Mouse (Mus musculus): ENCODE results near the gene Atxn2.
"Not testable (repeated sequence)": the region's sequence is repeated elsewhere in the genome, so short reads cannot be mapped to it uniquely, and the experiment has no call there.

Gene Atxn2

DNA sequence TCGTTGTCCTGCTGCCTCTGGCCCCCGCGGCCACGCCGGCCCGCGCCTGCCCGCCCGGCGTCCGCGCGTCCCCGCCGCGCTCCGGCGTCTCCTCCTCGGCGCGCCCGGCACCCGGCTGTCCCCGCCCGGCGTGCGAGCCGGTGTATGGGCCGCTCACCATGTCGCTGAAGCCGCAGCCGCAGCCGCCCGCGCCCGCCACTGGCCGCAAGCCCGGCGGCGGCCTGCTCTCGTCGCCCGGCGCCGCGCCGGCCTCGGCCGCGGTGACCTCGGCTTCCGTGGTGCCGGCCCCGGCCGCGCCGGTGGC lies 743 bp downstream of the Atxn2 start:
- DNase-seq (ENCODE audit: low read depth, low spot score) = no peak

DNA sequence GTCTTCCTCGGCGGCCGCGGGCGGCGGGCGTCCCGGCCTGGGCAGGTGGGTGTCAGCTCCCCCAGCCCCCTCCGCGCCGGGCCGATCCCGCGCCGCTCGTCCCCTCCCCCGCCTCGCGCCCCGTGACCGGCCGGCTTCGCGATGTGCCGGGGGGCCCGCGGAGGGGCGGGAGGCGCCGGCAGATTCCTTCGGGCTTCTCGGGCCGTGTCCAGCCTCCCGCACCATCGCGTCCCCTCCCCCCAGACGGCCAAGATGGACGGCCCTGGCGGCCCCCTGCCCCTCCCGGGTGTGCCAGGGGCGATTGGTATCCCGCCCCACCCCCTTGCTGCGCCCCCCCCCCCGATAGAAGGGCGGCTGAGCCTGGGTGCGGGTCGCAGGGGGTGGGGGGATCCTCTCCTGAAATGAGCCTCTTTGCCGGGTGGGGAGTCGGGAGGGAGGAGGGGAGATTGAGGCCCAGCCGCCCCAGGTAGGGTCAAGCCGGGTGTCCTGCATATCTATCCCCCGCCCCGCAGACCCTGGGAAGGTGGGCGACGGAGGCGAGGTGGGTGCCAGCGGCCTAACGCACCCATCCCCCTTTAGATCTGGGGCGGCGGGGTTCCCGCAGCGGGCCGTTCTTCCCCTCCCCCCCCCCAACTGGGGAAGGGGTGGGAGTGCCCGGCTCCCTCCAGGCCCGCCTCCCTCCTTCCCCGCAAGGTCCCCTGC lies 1.2 kb downstream of the Atxn2 start:
- no peak for DNase-seq (ENCODE audit: low read depth, low spot score)

DNA sequence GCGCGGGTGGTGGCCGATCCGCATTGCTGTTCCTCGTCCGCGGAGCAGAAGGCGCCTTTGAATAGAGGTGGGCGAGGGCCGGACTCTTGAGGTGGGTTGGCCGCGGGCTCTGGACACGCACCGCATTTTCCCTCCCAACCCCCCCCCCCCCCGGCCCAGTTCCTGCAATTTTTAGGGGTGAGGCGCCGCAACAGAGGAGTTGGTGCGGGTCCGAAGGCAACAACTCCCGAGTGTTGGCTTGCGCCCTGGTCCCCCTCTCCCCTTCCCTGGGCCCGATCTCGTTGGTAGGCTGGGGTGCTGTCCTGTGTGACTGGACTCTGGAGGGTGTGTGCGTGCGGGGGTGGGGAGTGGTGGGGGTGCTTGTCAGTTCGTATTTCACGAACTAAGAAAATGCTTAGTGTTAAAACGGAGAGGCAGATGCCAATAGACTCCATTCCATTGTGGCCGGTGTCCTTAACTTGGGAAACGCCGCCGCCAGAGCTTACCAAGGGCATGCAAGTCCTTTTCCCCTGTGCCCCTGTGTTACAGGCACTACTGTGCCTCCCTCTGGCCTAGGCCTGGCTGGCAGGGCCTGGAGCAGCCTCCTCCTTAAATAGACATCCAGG lies 1.9 kb downstream of the Atxn2 start:
- DNase-seq (ENCODE audit: low read depth, low spot score) = peak; percentile 72

DNA sequence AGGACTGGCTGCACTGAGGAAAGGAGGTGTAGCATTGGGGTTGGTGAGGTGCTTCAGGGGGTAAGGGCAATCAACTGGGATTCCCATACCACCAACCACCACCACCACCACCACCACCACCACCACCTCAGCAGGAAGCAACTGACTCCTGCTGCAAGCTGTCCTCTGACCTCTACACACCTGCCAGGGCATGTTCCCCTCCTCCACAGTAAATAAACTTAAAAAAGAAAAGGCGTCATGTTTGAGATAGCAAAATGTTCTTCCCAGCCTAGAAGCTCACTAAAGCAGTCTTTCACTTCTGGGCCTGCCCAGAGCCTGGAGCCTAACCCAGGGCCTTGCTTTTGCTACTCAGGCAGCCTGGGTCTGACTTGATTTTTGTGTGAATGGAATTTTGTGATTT lies 3.2 kb downstream of the Atxn2 start:
- DNase-seq (ENCODE audit: low read depth, low spot score) = no peak

DNA sequence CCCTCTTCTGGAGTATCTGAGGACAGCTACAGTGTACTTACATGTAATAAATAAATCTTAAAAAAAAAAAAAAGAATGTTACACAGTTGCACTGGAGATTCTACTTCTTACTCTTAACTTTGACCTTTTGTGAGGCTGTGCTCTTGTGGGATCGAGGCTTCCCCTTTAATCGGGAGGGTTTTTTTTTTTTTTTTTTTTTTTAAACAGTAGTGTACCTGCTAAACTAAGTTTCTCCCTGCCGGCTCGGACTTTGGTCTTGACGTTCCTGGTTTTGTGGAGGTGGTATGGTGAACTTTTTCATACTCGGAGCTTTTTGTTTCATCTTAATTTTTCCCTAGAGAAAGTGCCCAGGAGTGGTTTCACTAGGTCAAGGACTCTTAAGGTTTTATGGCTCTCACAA lies 3.8 kb downstream of the Atxn2 start:
- no peak for DNase-seq (ENCODE audit: low read depth, low spot score)

DNA sequence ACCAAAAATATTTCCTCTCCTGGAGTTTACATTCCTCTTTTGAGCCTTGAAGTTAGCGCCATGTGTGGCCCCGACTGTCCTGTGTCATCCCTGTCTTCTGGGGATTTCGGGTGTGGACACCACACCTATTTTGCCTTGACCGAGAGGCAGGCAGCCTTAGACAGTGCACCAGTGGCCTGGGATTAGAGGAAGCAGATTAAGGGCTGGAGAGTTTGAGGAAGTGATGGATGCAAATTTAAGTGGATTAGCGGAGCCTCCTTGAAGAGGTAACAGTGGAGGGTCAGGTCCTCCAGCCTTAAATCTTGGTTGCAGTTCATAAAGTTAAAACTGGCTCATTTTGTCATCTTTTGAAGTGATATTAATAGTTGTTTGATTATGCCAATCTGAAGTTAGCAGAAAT lies 7.3 kb downstream of the Atxn2 start:
- DNase-seq (ENCODE audit: low read depth, low spot score) = no peak

DNA sequence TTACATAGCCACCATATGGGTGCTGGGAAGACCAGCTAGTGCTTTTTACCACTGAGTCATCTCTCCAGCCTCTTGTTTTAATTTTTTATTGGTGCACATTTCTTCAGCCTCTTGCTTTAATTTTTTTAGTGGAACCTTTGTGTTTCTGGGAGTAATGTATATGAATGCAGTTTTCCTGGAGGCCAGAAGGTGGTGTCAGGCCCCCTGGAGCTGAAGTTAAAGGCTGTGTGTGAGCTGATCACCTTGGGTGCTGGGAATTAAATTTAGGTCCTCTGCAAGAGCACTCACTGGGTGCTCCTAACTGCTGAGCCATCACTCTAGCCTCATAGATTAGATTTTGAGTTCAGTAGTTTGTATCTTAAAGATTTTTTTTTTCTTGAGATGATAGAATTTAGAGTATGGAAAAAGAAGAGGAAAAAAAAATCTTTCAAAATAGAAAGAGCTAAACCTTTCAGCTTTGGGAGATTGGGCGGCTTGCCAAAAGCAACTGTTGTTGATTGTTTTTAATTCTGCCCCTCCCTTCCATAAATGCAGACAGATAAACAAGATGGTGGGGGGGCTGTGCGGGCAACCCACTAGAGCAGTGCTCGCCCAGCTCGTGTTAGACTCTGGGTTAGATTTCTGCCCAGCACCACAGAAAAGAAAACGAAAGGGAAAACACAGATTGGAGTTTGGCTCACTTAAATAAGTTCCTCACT lies 9.9 kb downstream of the Atxn2 start:
- no peak for DNase-seq (ENCODE audit: low read depth, low spot score)

DNA sequence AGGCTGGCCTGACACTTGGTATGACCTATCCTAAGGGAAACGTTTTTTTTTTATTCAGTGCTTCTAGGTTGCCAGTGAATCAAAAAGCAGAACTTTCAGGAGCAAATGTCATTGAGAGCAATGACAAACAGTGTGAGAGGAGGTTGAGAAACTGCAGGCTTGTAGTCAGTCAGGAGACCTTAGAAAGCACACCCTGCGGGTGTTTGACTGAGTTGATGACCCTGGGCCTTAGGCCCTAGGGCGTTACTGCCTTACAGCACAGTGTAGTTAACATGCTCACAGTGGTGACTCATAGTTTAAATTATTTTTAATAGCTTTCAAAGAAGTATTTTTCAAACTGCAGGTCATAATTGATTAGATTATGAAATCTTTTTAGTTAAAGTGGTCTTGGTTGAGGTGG lies 10.7 kb downstream of the Atxn2 start:
- DNase-seq (ENCODE audit: low read depth, low spot score) = no peak

DNA sequence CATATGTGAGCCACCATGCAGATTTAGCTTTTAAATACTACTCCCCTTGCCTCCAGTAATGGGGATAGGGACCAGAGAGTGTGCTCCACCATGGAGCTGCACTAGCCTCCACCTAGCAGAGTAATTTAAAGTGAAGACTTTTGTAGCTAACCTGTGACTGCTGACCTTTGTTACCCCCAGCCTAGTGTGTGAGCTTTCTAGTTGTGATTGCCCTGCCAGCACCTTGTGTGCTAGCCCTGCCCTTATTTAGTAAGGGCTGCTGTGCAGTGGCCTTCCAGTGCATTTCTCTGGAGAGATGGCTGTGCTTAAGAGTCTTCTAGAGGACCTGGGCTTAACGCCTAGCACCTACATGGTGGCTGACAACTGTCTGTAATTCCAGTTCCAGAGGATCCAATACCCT lies 13.5 kb downstream of the Atxn2 start:
- DNase-seq (ENCODE audit: low read depth, low spot score) = no peak

DNA sequence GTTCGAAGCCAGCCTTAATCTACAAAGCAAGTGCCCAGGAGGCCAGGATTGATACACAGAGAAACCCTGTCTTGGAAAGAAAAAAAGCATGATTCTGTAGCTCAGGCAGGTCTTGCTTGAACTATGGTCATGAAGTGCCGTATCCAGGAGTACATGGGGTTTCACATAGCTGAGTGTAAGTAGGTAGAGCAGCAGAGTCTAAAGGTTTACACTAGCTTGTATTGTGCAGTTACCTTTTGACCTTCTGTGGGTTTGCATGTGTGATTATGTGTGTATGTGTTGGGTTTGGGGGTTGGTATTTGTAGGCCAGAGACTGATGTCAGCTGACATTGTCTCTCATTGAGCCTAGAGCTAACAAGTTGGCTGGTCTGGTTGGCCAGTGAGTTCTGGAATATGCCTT lies 18.9 kb downstream of the Atxn2 start:
- no peak for DNase-seq (ENCODE audit: low read depth, low spot score)

DNA sequence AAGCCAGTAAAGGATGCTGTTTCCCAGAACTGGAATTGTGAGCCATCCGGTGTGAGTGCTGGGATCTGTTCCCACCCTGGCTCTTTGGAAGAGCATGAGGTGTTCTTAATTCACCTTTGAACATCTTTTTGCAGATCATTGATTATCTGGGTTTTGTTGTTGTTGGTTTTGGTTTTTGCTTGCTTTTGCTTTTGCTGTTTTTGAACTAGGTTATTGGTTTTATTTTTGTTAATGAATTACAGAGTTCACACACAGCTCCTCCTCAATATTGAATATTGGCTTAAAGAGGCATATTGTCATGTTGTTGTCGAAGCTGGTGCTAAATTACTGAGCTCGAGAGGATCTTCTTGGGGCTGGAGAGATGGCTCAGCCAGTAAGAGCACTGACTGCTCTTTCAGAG lies 25.5 kb downstream of the Atxn2 start:
- DNase-seq (ENCODE audit: low read depth, low spot score) = no peak

DNA sequence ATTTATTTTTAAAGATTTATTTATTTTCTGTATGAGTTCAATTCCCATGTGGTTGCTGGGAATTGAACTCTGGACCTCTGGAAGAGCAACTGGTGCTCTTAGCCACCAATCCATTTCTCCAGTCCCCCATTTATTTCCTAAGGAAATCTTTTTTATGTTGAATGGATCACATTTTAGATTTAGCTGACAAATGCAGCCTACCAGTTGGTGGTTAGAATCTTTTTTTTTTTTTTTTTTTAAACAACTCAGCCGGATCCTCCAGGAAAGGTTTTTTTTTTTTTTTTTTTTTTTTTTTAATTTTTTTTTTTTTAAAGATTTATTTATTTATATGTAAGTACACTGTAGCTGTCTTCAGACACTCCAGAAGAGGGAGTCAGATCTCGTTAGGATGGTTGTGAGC lies 27.0 kb downstream of the Atxn2 start:
- not testable (repeated sequence) for DNase-seq (ENCODE audit: low read depth, low spot score)

DNA sequence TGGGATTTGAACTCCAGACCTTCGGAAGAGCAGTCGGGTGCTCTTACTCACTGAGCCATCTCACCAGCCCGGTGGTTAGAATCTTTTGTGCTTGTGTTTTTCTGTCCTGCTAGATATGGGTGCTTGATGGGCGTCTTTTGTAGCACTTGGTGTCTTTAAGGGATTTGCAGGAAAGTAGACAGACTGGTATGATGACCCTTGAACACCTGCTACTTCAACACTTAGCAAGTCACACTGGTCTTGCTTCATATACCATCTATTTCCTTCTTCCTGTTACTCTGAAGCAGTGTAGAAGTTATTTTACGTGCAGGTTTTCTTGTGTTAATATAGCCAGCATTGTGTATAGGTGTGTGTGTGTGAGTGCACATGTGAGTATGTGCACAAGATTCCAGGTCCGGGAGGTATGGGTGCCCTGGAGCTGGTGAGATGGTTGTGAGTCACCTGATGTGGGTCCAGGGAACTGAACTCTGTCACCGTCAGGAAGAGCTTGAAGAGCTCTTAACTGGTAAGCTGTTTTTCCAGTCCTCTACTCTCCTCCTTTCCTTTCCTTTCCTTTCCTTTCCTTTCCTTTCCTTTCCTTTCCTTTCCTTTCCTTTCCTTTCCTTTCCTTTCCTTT lies 27.5 kb downstream of the Atxn2 start:
- no peak for DNase-seq (ENCODE audit: low read depth, low spot score)

DNA sequence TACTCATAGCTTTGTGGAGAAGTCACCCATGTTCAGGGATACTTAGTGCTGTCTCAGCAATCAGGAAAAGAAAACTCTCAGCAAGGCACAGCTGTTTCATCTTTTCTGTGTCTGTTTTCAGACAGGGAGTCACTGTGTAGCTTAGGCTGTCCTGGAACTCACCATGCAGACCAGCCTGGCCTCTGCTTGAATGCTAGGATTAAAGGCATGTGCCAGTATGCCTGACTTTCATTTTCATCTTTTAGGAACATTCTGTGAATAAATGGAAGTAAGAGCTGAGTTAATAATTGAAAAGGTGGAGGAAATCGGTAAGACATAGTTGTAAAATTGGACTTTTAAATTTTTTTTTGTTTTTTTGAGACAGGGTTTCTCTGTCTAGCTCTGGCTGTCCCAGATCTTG lies 29.4 kb downstream of the Atxn2 start:
- DNase-seq (ENCODE audit: low read depth, low spot score) = no peak

DNA sequence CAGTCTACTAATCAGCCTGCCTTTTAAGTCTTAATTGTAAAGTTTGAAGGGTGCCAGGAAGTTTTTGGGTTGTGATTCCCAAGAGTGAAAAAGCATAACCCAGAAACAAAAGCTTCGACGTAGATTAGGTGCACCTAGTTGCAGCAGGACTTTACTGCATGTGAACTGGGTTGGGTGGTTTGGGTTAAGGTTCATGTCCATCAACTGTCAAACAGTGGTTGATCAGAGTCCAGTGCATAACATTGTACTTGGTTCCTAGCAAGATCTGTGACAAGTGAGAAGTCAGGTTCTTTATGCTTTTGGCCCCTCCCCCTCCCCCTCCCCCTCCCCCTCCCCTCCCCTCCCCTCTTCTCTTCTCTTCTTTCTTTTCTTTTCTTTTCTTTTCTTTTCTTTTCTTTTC lies 31.8 kb downstream of the Atxn2 start:
- no peak for DNase-seq (ENCODE audit: low read depth, low spot score)

DNA sequence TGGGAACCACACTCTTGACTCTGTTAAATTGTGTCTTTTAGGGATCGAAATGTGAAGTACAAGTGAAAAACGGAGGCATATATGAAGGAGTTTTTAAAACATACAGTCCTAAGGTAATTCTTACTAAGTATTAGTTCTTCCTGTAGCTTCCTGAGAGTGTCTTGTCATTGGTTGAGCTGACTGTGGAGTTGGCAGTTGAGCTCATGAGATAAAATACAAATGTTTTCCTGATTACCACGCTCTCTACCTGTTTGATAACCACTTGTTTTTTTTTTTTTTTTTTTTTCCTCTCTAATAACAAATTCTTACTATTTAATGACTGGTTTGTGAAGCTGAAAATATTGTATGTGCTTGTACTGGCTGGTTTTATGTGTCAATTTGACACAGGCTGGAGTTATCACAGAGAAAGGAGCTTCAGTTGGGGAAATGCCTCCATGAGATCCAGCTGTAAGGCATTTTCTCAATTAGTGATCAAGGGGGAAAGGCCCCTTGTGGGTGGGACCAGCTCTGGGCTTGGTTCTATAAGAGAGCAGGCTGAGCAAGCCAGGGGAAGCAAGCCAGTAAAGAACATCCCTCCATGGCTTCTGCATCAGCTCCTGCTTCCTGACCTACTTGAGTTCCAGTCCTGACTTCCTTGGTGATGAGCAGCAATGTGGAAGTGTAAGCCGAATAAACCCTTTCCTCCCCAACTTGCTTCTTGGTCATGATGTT lies 36.9 kb downstream of the Atxn2 start:
- DNase-seq (ENCODE audit: low read depth, low spot score) = not testable (repeated sequence)

DNA sequence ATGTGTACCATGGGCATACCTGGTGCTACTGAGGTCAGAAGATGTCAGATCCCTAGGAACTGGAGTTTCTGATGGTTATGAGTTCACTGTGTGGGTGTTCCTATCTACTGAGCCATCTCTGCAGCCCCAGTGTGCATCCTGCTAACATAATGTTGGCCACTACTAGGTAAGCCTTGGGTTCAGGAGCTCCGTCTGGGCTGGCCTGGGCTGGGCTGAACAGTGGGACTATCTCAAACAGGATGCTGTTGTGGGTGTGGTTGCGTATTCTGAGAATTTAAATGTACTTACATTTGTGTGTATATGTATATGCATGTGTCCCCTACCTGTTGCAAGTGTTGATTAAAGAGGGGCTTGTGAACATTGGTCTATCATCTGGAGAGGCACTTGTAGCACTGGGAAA lies 38.5 kb downstream of the Atxn2 start:
- no peak for DNase-seq (ENCODE audit: low read depth, low spot score)

DNA sequence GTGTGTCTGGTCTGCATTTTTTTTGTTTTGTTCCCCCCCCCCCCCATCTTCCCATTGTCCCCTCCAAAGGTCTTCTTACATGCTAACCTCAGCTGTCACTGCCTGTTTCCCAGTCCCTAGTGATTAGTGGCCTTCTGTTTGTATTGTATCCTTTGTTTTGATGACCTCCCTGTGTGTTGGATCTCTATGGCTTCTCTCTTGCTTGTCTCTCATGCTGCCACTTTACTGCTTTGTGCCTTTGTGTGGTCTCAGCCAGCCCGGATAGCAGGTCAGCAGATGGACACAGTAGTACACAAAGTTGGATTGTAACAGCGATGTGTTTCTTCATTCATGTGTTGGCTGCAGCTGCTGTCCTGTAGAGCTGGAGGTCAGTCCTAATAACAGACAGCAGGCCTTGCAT lies 46.8 kb downstream of the Atxn2 start:
- DNase-seq (ENCODE audit: low read depth, low spot score) = no peak

DNA sequence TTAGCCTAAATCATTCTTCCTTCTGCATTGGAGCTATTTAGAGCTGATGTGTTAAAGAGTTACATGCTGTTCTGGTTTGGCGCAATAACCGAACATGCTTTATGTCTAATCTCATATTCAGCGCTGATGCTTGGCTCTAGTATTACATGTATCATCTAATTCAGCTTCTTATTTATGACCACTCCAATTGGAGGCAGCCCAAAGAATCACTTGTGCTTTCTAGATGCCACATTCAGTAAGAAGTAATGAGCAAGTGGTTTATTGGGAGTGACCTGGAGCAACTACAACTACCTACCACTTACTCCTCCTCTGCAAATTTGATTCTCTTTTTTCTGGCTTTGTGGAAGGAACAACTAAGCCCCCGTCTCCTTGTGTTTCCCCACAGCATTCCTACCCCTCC lies 47.2 kb downstream of the Atxn2 start:
- DNase-seq (ENCODE audit: low read depth, low spot score) = no peak

DNA sequence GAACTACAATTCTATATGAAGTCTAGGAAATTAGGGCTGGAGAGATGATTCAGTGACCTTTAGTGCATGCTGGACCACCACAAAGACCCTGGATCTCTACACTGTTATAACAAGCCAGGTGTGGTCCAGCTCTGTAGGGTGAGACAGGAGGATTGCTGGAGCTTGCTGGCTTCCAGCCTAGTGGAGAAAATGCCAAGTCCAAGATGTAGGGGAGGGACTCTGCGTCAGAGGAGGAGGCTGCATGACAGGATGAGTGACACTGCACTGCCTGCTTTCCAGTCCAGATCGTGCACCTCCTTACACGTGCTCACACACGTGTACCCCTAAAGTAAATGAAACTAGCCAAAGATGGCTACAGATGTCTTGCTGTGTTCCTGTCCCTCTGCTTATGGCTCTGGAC lies 48.8 kb downstream of the Atxn2 start:
- no peak for DNase-seq (ENCODE audit: low read depth, low spot score)

DNA sequence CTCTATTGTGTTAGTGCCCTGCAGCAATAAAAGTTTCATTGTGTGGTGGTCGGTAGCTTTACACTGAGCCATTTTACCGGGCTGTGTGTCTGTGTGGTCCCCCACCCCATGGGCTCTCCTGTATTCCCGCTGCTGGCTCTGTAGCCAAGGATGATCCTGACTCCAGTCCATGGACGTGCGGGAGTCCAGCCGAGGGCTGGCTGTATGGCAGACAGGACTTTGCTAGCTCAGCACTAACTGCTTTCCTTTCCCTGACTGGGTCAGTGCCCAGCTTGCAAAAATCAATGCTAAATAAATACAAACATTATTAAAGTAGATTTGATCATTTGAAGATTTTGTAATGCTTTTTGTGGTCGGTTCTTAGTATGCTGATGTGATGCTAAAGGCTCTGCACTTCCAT lies 50.3 kb downstream of the Atxn2 start:
- DNase-seq (ENCODE audit: low read depth, low spot score) = no peak

DNA sequence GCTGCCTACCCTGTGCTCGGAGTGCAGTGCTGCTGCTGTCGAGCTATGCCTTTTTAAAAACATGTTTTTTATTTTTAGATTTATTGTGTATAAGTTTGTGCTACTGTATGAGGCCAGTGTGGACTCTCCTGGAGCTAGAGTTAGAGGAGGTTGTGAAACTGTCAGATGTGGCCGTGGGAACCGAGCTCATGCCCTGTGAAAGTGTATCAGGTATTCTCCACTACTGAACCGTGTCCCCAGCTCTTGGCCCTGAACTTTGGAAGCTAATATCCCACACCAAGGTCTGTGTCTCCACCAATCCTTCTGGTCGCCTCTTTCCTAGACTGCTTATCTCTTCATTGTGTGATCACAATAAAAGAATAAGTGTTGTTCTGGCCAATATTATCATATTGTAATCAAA lies 51.8 kb downstream of the Atxn2 start:
- DNase-seq (ENCODE audit: low read depth, low spot score) = no peak

Data from 3T3-L1 (cell line).